Mouse (Mus musculus): Measurements from ENCODE around the gene Rps28. TPM values are rescaled to one million over a fixed set of nuclear protein-coding genes. Genes with fewer than 3 reads are reported as not detected.
"Not testable (repeated sequence)": the region's sequence is repeated elsewhere in the genome, so short reads cannot be mapped to it uniquely, and the experiment has no call there.

Gene Rps28
- polyA plus RNA-seq, 1 experiment from 2014 or later = 1,470 TPM

DNA sequence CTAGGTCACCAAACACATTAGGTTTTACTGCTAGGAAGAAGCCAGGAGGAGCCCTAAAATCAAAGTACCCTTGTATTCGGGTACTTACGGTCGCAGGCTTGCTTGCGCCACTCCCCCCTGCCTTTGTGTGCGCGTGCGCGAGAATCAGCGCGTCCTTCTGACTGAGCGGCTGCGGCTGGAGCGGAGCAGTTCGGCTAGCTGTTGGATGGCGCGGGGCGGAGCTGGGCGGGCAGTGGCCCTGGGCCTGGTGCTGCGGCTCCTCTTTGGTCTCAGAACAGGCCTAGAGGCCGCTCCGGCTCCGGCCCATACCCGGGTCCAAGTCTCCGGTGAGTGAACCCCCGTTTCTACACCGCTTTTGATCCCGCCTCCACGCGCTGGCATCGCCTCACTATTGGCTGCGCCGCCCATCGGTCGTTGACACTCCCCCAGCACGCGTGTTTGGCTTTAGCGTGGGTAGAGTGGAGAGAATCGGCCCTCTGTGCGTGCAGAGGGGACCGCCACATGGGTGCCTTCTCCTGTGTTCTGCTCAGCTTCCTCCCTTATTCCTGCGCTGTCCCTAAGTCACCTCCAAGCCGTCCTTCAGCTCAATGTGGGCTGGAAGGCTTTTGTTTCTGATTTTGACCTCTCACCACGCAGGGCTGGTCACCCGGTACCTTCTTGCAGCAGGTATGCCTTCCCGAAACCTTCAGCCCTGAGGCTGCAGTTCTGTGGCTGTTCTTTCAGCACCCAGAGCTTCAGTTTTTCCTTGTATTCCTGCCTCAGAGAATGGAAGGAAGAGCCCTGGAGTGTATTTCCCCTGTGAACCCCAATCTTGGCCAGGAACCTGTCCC, 18.8 kb upstream of the Rps28 start, which contains the start of gene Cd320:
Cd320 (plus strand) TSS at position 126 of the 830 bp plus-strand sequence.
- peaks cover 9% of the 10 kb centered on the region for H3K36me3 ChIP-seq (ENCODE audit: control insufficient read depth, insufficient read depth, low read length)
- peak within 1 kb of the TSS; percentile 33; the same call in 1 of the 2 replicates for H3K27ac ChIP-seq (ENCODE audit: low read length)
- no peaks in the 10 kb centered on the region for H3K9me3 ChIP-seq (ENCODE audit: control insufficient read depth, low read depth, low read length)
- H3K4me1 ChIP-seq (ENCODE audit: control insufficient read depth, insufficient read depth, low read length) = peaks cover 4% of the 10 kb centered on the region; the same call in 1 of the 2 replicates
- peak within 1 kb of the TSS; percentile 45 for H3K9ac ChIP-seq (replicated peaks; ENCODE audit: low read depth, low read length)
- under 1% methylated on average over 45 of the region's 45 CpGs for WGBS
- H3K4me3 ChIP-seq (ENCODE audit: low read depth, low read length) = peak within 1 kb of the TSS; percentile 61
- peak within 1 kb of the TSS; percentile 91 for H3K4me2 ChIP-seq (replicated peaks; ENCODE audit: low read depth, low read length)
- no peaks in the 10 kb centered on the region for H3K27me3 ChIP-seq (ENCODE audit: control insufficient read depth, insufficient read depth, low read length)
- ATAC-seq (ENCODE audit: insufficient number of reproducible peaks, insufficient read depth, low FRiP score, low read depth) = peak; percentile 90

DNA sequence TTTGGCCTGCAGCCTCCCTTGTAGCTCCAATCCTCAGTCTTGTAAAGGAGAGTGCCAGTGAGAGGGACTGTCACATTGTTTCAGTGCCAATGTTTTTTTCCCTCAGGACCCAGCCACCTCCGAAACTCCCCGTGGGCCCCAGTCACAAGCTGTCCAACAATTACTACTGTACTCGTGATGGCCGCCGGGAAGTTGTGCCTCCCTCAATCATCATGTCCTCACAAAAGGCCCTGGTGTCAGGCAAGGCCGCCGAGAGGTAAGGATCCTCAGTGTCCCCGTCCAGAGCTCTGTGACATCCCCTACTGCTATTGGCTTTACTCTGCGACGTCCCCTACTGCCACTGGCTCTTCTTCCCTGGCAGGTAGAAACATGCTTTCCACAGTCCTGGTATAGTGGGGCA, 5.2 kb upstream of the Rps28 start:
- WGBS = 90% methylated on average over 10 of the region's 10 CpGs
- Histone ChIP-seq H3K4me1 (ENCODE audit: control insufficient read depth, insufficient read depth, low read length) (peaks cover 3% of the 10 kb centered on the region; the same call in 1 of the 2 replicates), H3K9me3 (ENCODE audit: control insufficient read depth, low read depth, low read length) (no peaks in the 10 kb centered on the region), H3K27ac (ENCODE audit: low read length) (no peak overlapping the region), H3K4me3 (ENCODE audit: low read depth, low read length) (no peak overlapping the region), H3K27me3 (ENCODE audit: control insufficient read depth, insufficient read depth, low read length) (no peaks in the 10 kb centered on the region), H3K9ac (replicated peaks; ENCODE audit: low read depth, low read length) (no peak overlapping the region), H3K4me2 (replicated peaks; ENCODE audit: low read depth, low read length) (no peak overlapping the region), H3K36me3 (ENCODE audit: control insufficient read depth, insufficient read depth, low read length) (peaks cover 41% of the 10 kb centered on the region)
- no peak for ATAC-seq (ENCODE audit: insufficient number of reproducible peaks, insufficient read depth, low FRiP score, low read depth)

DNA sequence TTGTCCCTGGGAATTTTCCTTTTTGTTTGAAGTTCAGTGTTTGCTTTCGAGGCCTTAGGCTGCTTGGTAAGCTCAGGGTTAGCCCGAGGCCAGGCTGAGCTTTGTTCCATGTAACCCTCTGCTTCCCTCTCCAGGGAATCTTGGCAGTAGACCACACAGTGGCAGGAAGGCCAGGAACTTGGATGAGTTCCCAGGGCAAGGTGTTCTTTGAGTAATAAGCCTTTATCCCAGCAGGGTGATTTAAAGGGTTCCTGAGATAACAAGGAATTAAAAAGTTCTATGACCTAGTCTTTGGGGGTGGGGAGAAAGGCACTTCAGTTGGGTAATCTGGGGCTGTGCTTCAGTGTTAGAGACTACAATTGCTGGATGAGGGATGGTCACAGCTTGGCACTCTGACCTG, 4.5 kb upstream of the Rps28 start:
- no peak overlapping the region for H3K27ac ChIP-seq (ENCODE audit: low read length)
- H3K9me3 ChIP-seq (ENCODE audit: control insufficient read depth, low read depth, low read length) = no peaks in the 10 kb centered on the region
- H3K9ac ChIP-seq (replicated peaks; ENCODE audit: low read depth, low read length) = no peak overlapping the region

DNA sequence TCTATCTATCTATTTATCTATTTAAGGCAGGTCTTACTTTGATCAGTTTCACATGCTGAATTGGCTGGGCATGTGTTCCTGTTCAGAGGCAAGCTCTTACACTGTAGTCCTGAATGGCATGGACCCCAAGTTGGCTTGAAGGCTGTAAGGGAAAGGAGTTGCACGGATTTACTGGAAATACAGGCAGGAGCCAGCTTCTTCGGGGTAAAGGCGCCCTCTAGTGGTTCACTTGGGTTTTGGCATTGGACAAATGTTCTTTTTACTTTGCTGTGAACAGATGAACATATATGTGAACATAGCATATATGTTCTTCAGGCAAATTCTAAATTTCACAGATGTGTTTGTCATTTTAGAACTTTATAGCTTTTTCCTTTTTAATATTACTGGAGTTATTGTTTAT, 2.5 kb upstream of the Rps28 start:
- H3K36me3 ChIP-seq (ENCODE audit: control insufficient read depth, insufficient read depth, low read length) = peaks cover 30% of the 10 kb centered on the region
- peaks cover 12% of the 10 kb centered on the region for H3K4me1 ChIP-seq (ENCODE audit: control insufficient read depth, insufficient read depth, low read length)
- H3K27ac ChIP-seq (ENCODE audit: low read length) = no peak overlapping the region
- ATAC-seq (ENCODE audit: insufficient number of reproducible peaks, insufficient read depth, low FRiP score, low read depth) = no peak
- H3K9me3 ChIP-seq (ENCODE audit: control insufficient read depth, low read depth, low read length) = no peaks in the 10 kb centered on the region
- WGBS = 0% methylated on average over 3 of the region's 3 CpGs
- no peak overlapping the region for H3K9ac ChIP-seq (replicated peaks; ENCODE audit: low read depth, low read length)
- no peak overlapping the region for H3K4me2 ChIP-seq (replicated peaks; ENCODE audit: low read depth, low read length)
- no peak overlapping the region for H3K4me3 ChIP-seq (ENCODE audit: low read depth, low read length)
- no peaks in the 10 kb centered on the region for H3K27me3 ChIP-seq (ENCODE audit: control insufficient read depth, insufficient read depth, low read length)

More for the DNA sequence above, 4.5 kb upstream of the Rps28 start:
- ATAC-seq (ENCODE audit: insufficient number of reproducible peaks, insufficient read depth, low FRiP score, low read depth) = no peak
- H3K4me2 ChIP-seq (replicated peaks; ENCODE audit: low read depth, low read length) = no peak overlapping the region
- no peak overlapping the region for H3K4me3 ChIP-seq (ENCODE audit: low read depth, low read length)
- peaks cover 36% of the 10 kb centered on the region for H3K36me3 ChIP-seq (ENCODE audit: control insufficient read depth, insufficient read depth, low read length)
- H3K27me3 ChIP-seq (ENCODE audit: control insufficient read depth, insufficient read depth, low read length) = no peaks in the 10 kb centered on the region
- peaks cover 3% of the 10 kb centered on the region; the same call in 1 of the 2 replicates for H3K4me1 ChIP-seq (ENCODE audit: control insufficient read depth, insufficient read depth, low read length)
- WGBS = 57% methylated on average over 2 of the region's 2 CpGs

DNA sequence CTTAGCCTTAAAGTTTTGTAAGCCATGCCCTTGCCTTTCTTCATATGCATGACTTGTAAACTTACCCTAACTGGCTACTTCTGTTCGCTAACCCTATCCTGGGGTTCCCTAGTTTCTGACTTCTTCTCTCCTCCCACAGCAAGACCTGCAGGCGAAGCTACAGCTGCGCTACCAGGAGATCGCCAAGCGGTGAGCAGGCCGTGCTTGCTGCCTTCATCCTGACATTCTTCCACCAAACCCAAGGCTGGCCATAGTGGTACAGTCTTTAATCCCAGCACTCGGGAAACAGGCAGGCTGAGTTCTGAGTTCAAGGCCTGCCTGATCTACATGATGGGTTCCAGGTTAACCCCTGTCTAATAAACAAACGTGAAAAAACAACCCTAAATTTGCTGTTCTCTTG, 1.1 kb upstream of the Rps28 start:
- Histone ChIP-seq H3K4me1 (ENCODE audit: control insufficient read depth, insufficient read depth, low read length) (peaks cover 12% of the 10 kb centered on the region), H3K9me3 (ENCODE audit: control insufficient read depth, low read depth, low read length) (no peaks in the 10 kb centered on the region), H3K4me3 (ENCODE audit: low read depth, low read length) (peak overlapping the region; percentile 69), H3K4me2 (replicated peaks; ENCODE audit: low read depth, low read length) (peak overlapping the region; percentile 63), H3K27ac (ENCODE audit: low read length) (no peak overlapping the region), H3K36me3 (ENCODE audit: control insufficient read depth, insufficient read depth, low read length) (peaks cover 34% of the 10 kb centered on the region), H3K9ac (replicated peaks; ENCODE audit: low read depth, low read length) (peak overlapping the region; percentile 85), H3K27me3 (ENCODE audit: control insufficient read depth, insufficient read depth, low read length) (no peaks in the 10 kb centered on the region)
- 85% methylated on average over 8 of the region's 8 CpGs for WGBS
- ATAC-seq (ENCODE audit: insufficient number of reproducible peaks, insufficient read depth, low FRiP score, low read depth) = no peak

DNA sequence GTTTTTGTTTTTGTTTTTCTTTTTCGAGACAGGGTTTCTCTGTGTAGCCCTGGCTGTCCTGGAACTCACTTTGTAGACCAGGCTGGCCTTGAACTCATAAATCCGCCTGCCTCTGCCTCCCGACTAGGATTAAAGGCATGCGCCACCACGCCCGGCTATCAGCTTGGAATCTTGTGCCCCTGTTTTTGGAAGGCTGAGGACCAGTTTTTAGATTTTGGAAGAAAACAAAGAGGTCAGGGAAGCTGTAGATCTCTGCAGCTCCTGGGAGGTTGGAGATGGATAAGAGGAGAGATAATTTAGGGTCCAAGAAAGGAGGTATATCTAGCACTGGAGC, 602 bp upstream of the Rps28 start:
- Histone ChIP-seq H3K36me3 (ENCODE audit: control insufficient read depth, insufficient read depth, low read length) (peaks cover 34% of the 10 kb centered on the region), H3K4me1 (ENCODE audit: control insufficient read depth, insufficient read depth, low read length) (peaks cover 12% of the 10 kb centered on the region), H3K4me3 (ENCODE audit: low read depth, low read length) (peak overlapping the region; percentile 69), H3K27ac (ENCODE audit: low read length) (peak overlapping the region; percentile 86; the same call in 1 of the 2 replicates), H3K9ac (replicated peaks; ENCODE audit: low read depth, low read length) (peak overlapping the region; percentile 85), H3K4me2 (replicated peaks; ENCODE audit: low read depth, low read length) (peak overlapping the region; percentile 63)
- ATAC-seq (ENCODE audit: insufficient number of reproducible peaks, insufficient read depth, low FRiP score, low read depth); H3K27me3 ChIP-seq (ENCODE audit: control insufficient read depth, insufficient read depth, low read length); H3K9me3 ChIP-seq (ENCODE audit: control insufficient read depth, low read depth, low read length): not testable (repeated sequence)
- 5% methylated on average over 6 of the region's 6 CpGs for WGBS

DNA sequence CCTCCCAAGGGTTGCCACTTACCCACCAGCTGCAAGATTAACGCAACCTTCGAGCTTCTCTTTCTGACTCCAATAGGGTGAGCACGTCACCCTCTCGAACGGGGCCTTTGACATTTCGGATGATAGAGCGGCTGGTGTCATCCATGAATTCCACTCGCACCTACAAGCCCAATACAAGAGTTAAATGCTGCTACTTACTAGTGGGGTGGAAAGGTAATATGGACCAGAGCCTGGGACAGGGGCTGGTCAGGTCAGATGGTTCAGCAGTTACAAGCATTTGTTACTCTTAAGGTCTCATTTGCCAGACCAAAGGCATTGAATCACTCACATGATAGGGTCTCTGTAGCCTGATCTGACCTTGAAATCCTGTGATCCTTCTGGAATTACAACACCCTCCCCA, 1.2 kb downstream of the Rps28 start:
- Histone ChIP-seq H3K4me3 (ENCODE audit: low read depth, low read length) (peak overlapping the region; percentile 69), H3K27ac (ENCODE audit: low read length) (peak overlapping the region; percentile 12; the same call in 1 of the 2 replicates), H3K4me2 (replicated peaks; ENCODE audit: low read depth, low read length) (peak overlapping the region; percentile 92), H3K36me3 (ENCODE audit: control insufficient read depth, insufficient read depth, low read length) (peaks cover 35% of the 10 kb centered on the region), H3K4me1 (ENCODE audit: control insufficient read depth, insufficient read depth, low read length) (peaks cover 13% of the 10 kb centered on the region), H3K9ac (replicated peaks; ENCODE audit: low read depth, low read length) (peak overlapping the region; percentile 83)
- H3K9me3 ChIP-seq (ENCODE audit: control insufficient read depth, low read depth, low read length); H3K27me3 ChIP-seq (ENCODE audit: control insufficient read depth, insufficient read depth, low read length); ATAC-seq (ENCODE audit: insufficient number of reproducible peaks, insufficient read depth, low FRiP score, low read depth): not testable (repeated sequence)
- WGBS = 77% methylated on average over 8 of the region's 8 CpGs

DNA sequence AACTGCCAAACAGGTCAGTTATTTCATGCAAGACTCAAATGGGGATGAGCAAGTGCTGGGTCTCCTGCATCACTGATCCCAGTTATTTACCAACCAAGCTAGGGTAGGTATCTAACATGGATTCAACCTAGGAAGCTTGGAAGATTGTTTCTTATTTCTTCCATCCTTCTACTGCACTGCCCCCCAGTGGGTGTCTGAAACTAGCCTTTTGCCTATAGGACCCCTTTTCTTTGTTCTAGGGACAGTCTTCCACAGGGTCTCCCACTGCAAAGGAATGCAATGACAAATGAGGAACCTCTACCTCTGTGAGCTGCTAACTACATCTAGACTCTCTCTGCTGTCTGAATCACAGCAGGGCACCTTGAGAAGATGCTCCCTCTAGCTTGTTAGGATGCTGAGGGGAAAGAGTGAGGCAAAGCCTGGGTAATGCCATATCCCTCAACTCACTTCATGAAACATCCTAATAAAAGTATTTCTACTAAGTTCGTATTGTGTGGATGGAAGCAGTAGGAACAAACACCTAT, 1.9 kb downstream of the Rps28 start:
- Histone ChIP-seq H3K27ac (ENCODE audit: low read length) (no peak overlapping the region), H3K27me3 (ENCODE audit: control insufficient read depth, insufficient read depth, low read length) (no peaks in the 10 kb centered on the region), H3K9ac (replicated peaks; ENCODE audit: low read depth, low read length) (no peak overlapping the region), H3K36me3 (ENCODE audit: control insufficient read depth, insufficient read depth, low read length) (peaks cover 35% of the 10 kb centered on the region), H3K9me3 (ENCODE audit: control insufficient read depth, low read depth, low read length) (no peaks in the 10 kb centered on the region), H3K4me1 (ENCODE audit: control insufficient read depth, insufficient read depth, low read length) (peaks cover 17% of the 10 kb centered on the region), H3K4me3 (ENCODE audit: low read depth, low read length) (no peak overlapping the region), H3K4me2 (replicated peaks; ENCODE audit: low read depth, low read length) (peak overlapping the region; percentile 92; the same call in 1 of the 2 replicates)
- no peak for ATAC-seq (ENCODE audit: insufficient number of reproducible peaks, insufficient read depth, low FRiP score, low read depth)
- WGBS = 82% methylated on average over 1 of the region's 1 CpGs
